Mouse (Mus musculus) hindbrain, postnatal 0 days (tissue): ENCODE measurements around the gene Mybbp1a. TPM values are rescaled to one million over a fixed set of nuclear protein-coding genes. Genes with fewer than 3 reads are reported as not detected.

Experiments
- ATAC-seq: fragments of 200-750 bp; cut with Nextera tagmentation; 2 replicates; pipeline ENCODE4 v1.8.0; 2017; ENCODE audit warnings: mild to moderate bottlenecking, moderate TSS enrichment, moderate library complexity
- DNase-seq: peaks from one replicate; pipeline ENCODE4 v3.0.0-alpha.2; 2015; ENCODE audit warnings: low spot score
- H3K27ac ChIP-seq: fragments of 300-500 bp; sonication (generic); 2 replicates; pipeline ENCODE4 v1.5.1; 2014; ENCODE audit warnings: mild to moderate bottlenecking
- H3K27me3 ChIP-seq: fragments of 300-500 bp; sonication (generic); 2 replicates; pipeline ENCODE4 v1.6.1; 2014; ENCODE audit warnings: low read length, mixed read lengths; ENCODE audit not compliant: insufficient read depth
- H3K36me3 ChIP-seq: fragments of 300-500 bp; sonication (generic); 2 replicates; pipeline ENCODE4 v1.6.1; 2014; ENCODE audit warnings: low read length, mixed read lengths; ENCODE audit not compliant: insufficient read depth
- H3K4me1 ChIP-seq: fragments of 300-500 bp; sonication (generic); 2 replicates; pipeline ENCODE4 v1.6.1; 2014; ENCODE audit warnings: antibody characterized with exemption, low read length, mixed read lengths; ENCODE audit not compliant: insufficient read depth
- H3K4me2 ChIP-seq: fragments of 300-500 bp; sonication (generic); 2 replicates; pipeline ENCODE4 v1.6.1; 2014; ENCODE audit warnings: low read depth, mild to moderate bottlenecking, low read length, moderate library complexity, mixed read lengths
- H3K4me3 ChIP-seq: fragments of 300-500 bp; sonication (generic); 2 replicates; pipeline ENCODE4 v1.5.1; 2014; ENCODE audit warnings: low read length
- H3K9ac ChIP-seq: fragments of 300-500 bp; sonication (generic); replicated peaks from 2 replicates; pipeline ENCODE4 v1.6.1; 2014; ENCODE audit warnings: mild to moderate bottlenecking, low read length, moderate library complexity, mixed read lengths
- H3K9me3 ChIP-seq: fragments of 300-500 bp; sonication (generic); 2 replicates; pipeline ENCODE4 v1.6.1; 2016; ENCODE audit warnings: low read length, mixed read lengths
- CTCF ChIP-seq: IDR thresholded peaks from 2 replicates; pipeline ENCODE4 v1.5.1; 2016; ENCODE audit warnings: antibody characterized with exemption, control low read depth, low read depth
- WGBS: fragments of 180-500 bp; shearing (Covaris S2); extraction: QIAGEN DNeasy Blood & Tissue Kit; methylation state at CpG from one replicate; pipeline ENCODE4 v1.1.7; 2014; 5-methylcytosine and 5-hydroxymethylcytosine counted together
- polyA plus RNA-seq: library from polyadenylated mRNA; unstranded; fragments of >200 nt; fragmentation: Nextera tagmentation; extraction: Ambion mirVana; gene quantifications from 2 replicates; pipeline ENCODE4 v1.2.1, GENCODE M21; 2015
- total RNA-seq: library from RNA; depleted of rRNA; stranded (reverse); fragments of >200 nt; gene quantifications from 2 replicates; pipeline ENCODE4 v1.2.3, GENCODE M21; 2014

The Mybbp1a gene
- total and polyA plus RNA-seq, 2 experiments from 2014 or later: 28.0 to 68.7 TPM

DNA sequence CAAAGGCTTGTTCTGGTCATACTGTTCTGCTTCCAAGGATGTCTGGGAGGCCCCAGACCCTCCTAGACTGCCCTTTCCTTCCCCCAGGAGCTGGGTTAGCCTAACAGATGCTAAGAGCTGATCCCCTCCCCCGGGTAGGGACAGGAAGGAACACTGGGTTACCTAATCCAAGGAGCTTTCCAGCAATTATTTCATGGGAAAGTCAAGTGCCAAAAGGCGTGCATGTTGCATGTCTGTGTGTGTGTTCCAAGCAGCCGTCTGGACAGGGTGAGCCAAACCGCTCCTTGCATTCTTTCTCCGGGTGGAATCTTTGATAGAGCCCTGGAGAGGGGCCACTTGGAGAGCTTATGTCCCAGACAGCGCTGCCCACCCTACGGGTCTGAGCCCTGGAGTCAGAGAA lies 28.1 kb upstream of the Mybbp1a start:
- H3K36me3 ChIP-seq: no peaks in the 10 kb centered on the region

DNA sequence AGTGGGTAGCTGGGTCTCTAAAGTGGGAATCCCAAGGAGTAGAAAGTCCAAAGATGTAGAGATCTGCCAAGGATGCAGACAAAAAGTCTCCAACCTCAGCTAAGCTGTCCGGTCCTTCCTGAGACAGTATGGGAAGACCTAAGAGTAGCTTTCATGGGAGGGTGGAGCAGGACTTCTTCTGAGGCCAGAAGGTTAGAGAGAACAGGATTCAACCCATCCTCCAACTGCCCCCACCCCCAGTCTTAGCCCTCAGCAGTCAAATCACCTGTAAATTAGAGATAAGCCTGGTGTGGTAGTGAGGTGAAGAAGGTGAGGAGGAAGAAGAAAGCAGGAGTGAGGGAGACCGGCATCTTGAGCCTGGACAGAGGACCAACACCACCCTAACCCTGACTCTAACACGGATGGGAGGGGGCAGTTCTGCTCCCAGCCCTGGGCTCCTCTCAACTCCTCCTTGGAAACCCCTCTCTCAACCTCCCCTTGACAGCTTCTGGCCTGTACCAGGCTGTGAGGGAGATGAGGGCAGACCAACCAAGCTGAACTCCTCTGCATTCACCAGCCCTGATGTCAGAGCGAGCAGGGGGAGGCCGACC lies 27.5 kb upstream of the Mybbp1a start:
- TF ChIP-seq CTCF: no peak
- WGBS: 64% methylated on average over 5 of the region's 5 CpGs
- Histone ChIP-seq H3K4me3 (no peak overlapping the region), H3K27ac (no peak overlapping the region), H3K9ac (no peak overlapping the region), H3K9me3 (no peaks in the 10 kb centered on the region), H3K27me3 (peaks cover 6% of the 10 kb centered on the region; the same call in 1 of the 2 replicates), H3K4me2 (no peak overlapping the region), H3K4me1 (peaks cover 6% of the 10 kb centered on the region; the same call in 1 of the 2 replicates), H3K36me3 (no peaks in the 10 kb centered on the region)
- ATAC-seq (no peak), DNase-seq (no peak)

More for the DNA sequence above, 28.1 kb upstream of the Mybbp1a start:
- peaks cover 6% of the 10 kb centered on the region; the same call in 1 of the 2 replicates for H3K27me3 ChIP-seq
- TF ChIP-seq CTCF: no peak
- no peak overlapping the region for H3K27ac ChIP-seq
- no peak overlapping the region for H3K9ac ChIP-seq
- DNase-seq: no peak
- no peaks in the 10 kb centered on the region for H3K9me3 ChIP-seq
- WGBS: 80% methylated on average over 7 of the region's 7 CpGs
- H3K4me1 ChIP-seq: peaks cover 6% of the 10 kb centered on the region; the same call in 1 of the 2 replicates
- H3K4me3 ChIP-seq: no peak overlapping the region
- H3K4me2 ChIP-seq: no peak overlapping the region
- no peak for ATAC-seq

DNA sequence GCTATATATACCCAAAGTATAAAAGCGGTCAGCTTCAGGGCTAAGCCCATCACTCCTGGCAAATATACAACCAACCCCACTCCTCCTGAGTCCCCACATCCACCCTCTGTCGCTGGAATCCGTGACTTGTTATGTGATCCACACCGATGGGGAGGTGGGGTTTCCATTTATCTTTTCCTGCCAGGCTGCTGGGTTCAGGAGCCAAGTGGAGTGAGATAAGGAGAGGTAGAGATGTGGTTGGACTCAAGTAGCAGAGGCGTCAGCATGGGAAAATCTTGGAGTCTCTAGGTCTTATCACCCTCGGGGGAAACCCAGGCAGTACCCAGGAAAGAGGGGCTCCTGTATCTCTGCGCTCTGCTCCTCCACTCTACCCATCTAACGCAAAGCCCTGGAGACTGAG lies 26.0 kb upstream of the Mybbp1a start:
- Histone ChIP-seq H3K9ac (no peak overlapping the region), H3K9me3 (no peaks in the 10 kb centered on the region), H3K27me3 (peaks cover 6% of the 10 kb centered on the region; the same call in 1 of the 2 replicates), H3K27ac (no peak overlapping the region), H3K4me2 (no peak overlapping the region), H3K4me1 (peaks cover 4% of the 10 kb centered on the region; the same call in 1 of the 2 replicates), H3K4me3 (no peak overlapping the region), H3K36me3 (no peaks in the 10 kb centered on the region)
- DNase-seq (no peak), ATAC-seq (no peak)
- WGBS: 87% methylated on average over 8 of the region's 8 CpGs
- no peak for TF ChIP-seq CTCF

DNA sequence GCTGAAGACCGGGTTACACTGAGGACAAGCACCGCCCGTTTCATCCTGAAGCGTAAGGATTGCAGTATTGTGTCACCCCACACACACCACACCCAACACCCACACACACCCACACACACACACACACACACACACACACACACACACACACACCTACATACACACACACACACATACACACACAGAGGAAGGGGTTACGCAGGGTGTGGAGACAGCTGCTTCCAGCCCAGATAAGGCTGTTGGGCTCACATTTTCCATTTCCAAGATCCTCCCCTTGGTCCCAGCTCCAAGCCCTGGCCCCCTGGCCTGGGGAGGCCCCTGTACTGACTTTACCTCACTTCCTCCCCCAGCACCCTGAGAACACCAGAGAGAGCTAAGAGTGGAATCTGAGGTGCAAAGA lies 24.5 kb upstream of the Mybbp1a start:
- Histone ChIP-seq H3K4me3 (no peak overlapping the region), H3K27me3 (peaks cover 6% of the 10 kb centered on the region; the same call in 1 of the 2 replicates), H3K4me1 (peaks cover 2% of the 10 kb centered on the region; the same call in 1 of the 2 replicates), H3K36me3 (no peaks in the 10 kb centered on the region), H3K9me3 (no peaks in the 10 kb centered on the region), H3K4me2 (no peak overlapping the region), H3K27ac (no peak overlapping the region), H3K9ac (no peak overlapping the region)
- no peak for TF ChIP-seq CTCF
- DNase-seq (no peak), ATAC-seq (no peak)
- 85% methylated on average over 5 of the region's 5 CpGs for WGBS

DNA sequence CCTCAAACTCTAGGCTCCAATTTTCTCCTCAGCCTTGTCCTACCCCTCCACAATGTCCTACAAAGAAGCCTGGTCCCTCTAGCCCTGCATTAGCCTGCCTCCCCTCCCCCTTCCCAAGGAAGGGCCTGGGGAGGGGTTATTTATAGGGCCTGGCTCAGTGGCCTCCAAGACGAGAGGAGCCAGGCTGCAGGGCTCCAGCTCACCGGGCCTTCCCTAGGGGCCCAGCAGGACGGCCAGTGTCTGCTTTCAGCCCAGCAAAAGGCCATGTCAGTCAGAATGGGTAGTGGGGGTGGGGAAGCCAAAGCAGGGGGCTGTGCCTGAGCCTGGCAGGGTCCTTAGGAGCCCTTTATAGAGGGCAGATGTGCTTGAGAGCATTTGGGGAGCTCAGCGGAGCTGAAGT lies 23.8 kb upstream of the Mybbp1a start:
- no peaks in the 10 kb centered on the region for H3K9me3 ChIP-seq
- H3K27ac ChIP-seq: no peak overlapping the region
- DNase-seq: no peak
- ATAC-seq: no peak
- H3K27me3 ChIP-seq: peaks cover 6% of the 10 kb centered on the region; the same call in 1 of the 2 replicates
- WGBS: 12% methylated on average over 4 of the region's 4 CpGs
- no peaks in the 10 kb centered on the region for H3K36me3 ChIP-seq
- H3K4me3 ChIP-seq: no peak overlapping the region
- no peak overlapping the region for H3K9ac ChIP-seq
- no peak overlapping the region for H3K4me2 ChIP-seq
- TF ChIP-seq CTCF: no peak
- no peaks in the 10 kb centered on the region for H3K4me1 ChIP-seq

DNA sequence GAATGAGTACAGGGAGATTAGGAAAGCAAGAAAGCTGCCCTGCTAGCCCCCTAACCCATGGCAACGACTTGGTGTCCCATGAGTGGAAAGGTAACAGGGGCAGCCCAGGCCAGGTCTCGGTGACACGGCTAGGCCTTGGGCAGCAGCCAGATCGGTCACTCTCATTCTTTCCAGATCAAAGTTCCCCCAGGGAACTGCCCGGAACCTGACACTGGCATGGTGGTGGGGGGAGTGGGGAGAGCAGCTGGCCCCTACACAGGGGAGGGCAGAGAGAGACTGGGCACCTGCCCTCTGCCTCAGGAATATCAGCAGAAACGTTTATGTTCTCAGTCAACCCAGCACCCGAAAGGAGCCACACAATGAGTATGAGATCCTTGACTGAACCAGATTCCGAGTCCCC lies 22.9 kb upstream of the Mybbp1a start:
- H3K4me1 ChIP-seq: no peaks in the 10 kb centered on the region
- no peak for ATAC-seq

DNA sequence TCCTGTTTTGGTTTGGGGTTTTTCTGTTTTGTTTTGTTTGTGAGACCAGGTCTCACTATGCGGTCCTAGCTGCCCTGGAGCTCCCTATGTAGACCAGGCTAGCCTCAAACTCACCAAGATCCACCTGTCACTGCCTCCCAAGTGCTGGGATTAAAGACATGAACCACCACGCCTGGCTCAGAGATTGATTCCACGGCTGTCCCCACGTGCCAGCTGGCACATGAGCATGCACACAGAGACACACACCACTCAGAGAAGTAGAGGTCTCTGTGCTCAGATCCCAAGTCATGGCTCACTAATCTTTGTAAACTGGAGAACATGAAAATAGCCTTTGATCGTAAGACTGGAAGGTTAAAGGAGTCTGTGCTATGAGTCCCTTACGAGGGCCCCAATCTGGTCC lies 22.1 kb upstream of the Mybbp1a start:
- ATAC-seq (no peak), DNase-seq (no peak)
- no peak overlapping the region for H3K9ac ChIP-seq
- H3K27me3 ChIP-seq: peaks cover 2% of the 10 kb centered on the region; the same call in 1 of the 2 replicates
- no peak for TF ChIP-seq CTCF
- H3K4me3 ChIP-seq: no peak overlapping the region
- H3K9me3 ChIP-seq: no peaks in the 10 kb centered on the region
- H3K27ac ChIP-seq: no peak overlapping the region
- WGBS: 79% methylated on average over 6 of the region's 6 CpGs
- H3K4me2 ChIP-seq: no peak overlapping the region
- H3K4me1 ChIP-seq: no peaks in the 10 kb centered on the region
- no peaks in the 10 kb centered on the region for H3K36me3 ChIP-seq

More for the DNA sequence above, 22.9 kb upstream of the Mybbp1a start:
- 50% methylated on average over 8 of the region's 8 CpGs for WGBS
- Histone ChIP-seq H3K36me3 (no peaks in the 10 kb centered on the region), H3K27ac (no peak overlapping the region), H3K4me2 (no peak overlapping the region), H3K9ac (no peak overlapping the region), H3K27me3 (peaks cover 6% of the 10 kb centered on the region; the same call in 1 of the 2 replicates), H3K4me3 (no peak overlapping the region), H3K9me3 (no peaks in the 10 kb centered on the region)
- no peak for DNase-seq
- no peak for TF ChIP-seq CTCF
